Mouse (Mus musculus) lung, embryonic 15.5 days (tissue): ENCODE data around the gene Chrnb4. TPM values are rescaled to one million over a fixed set of nuclear protein-coding genes. Genes with fewer than 3 reads are reported as not detected.

ENCODE experiments used
- ATAC-seq: fragments of 200-750 bp; cut with Nextera tagmentation; 2 replicates; pipeline ENCODE4 v1.8.0; 2017; ENCODE audit warnings: moderate number of reproducible peaks, borderline replicate concordance; ENCODE audit not compliant: low FRiP score, low TSS enrichment; ENCODE audit errors: extremely low read depth
- H3K27ac ChIP-seq: fragments of 300-500 bp; sonication (generic); 2 replicates; pipeline ENCODE4 v1.5.1; 2015; ENCODE audit warnings: moderate library complexity, mild to moderate bottlenecking, inconsistent platforms
- H3K27me3 ChIP-seq: fragments of 300-500 bp; sonication (generic); 2 replicates; pipeline ENCODE4 v1.6.1; 2015; ENCODE audit warnings: inconsistent platforms
- H3K36me3 ChIP-seq: fragments of 300-500 bp; sonication (generic); 2 replicates; pipeline ENCODE4 v1.6.1; 2015; ENCODE audit warnings: inconsistent platforms
- H3K4me1 ChIP-seq: fragments of 300-500 bp; sonication (generic); 2 replicates; pipeline ENCODE4 v1.6.1; 2015; ENCODE audit warnings: inconsistent platforms
- H3K4me2 ChIP-seq: fragments of 300-500 bp; sonication (generic); 2 replicates; pipeline ENCODE4 v1.6.1; 2015; ENCODE audit warnings: inconsistent platforms, mild to moderate bottlenecking, moderate library complexity
- H3K4me3 ChIP-seq: fragments of 300-500 bp; sonication (generic); 2 replicates; pipeline ENCODE4 v1.5.1; 2015; ENCODE audit warnings: mild to moderate bottlenecking, inconsistent platforms
- H3K9ac ChIP-seq: fragments of 300-500 bp; sonication (generic); 2 replicates; pipeline ENCODE4 v1.6.1; 2015; ENCODE audit warnings: inconsistent platforms
- H3K9me3 ChIP-seq: fragments of 300-500 bp; sonication (generic); 2 replicates; pipeline ENCODE4 v1.6.1; 2016; ENCODE audit warnings: inconsistent platforms
- WGBS: fragments of 180-500 bp; shearing (Covaris S2); methylation state at CpG from one replicate; pipeline ENCODE4 v1.1.7; 2015; 5-methylcytosine and 5-hydroxymethylcytosine counted together
- polyA plus RNA-seq: library from polyadenylated mRNA; unstranded; fragments of >200 nt; fragmentation: Nextera tagmentation; extraction: Ambion mirVana; gene quantifications from 2 replicates; pipeline ENCODE4 v1.2.1, GENCODE M21; 2015

The Chrnb4 gene
- 0.14 and 0.31 TPM in 2 replicates for polyA plus RNA-seq

DNA sequence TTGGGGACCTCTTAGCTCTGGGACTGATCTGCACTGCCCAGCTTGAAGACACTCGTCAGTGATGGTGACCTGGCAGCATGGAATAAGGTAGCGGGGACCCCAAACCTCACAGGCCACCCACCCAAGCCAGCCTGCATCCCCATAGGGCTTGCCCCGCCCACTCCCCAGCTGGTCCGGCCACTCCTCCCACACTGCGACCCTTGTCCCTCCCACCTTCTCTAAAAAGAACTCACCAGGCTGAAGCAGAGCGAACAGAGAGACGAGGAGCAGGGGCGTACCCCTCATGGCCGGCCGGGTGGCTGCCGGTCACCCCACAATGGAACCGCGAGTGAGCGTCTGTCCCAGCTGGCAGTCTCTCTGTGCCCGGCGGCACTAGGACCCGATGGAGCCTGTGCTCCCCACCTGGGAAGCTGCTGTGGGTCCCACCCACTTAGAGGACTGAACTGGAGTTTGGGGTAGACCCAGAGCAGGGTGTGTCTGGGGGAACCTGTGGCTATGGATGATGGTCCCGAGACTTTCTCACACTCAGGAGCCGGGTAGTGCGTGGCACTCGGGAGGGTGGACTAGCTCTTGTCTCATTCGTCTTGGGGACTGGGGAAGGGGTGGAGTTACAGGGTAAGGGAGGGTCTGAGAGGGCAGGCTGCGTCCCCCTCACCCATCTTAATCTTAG lies at the start of gene Chrnb4:
Gene Chrnb4 (minus strand): TSS at position 569 of the 670 bp plus-strand sequence.
- H3K4me2 ChIP-seq: peak within 1 kb of the TSS; percentile 90
- no peak within 1 kb of the TSS for H3K27ac ChIP-seq
- WGBS: under 1% methylated on average over 23 of the region's 23 CpGs
- H3K4me1 ChIP-seq: no peaks in the 10 kb centered on the region
- H3K9me3 ChIP-seq: no peaks in the 10 kb centered on the region
- no peaks in the 10 kb centered on the region for H3K36me3 ChIP-seq
- no peaks in the 10 kb centered on the region for H3K27me3 ChIP-seq
- H3K9ac ChIP-seq: peak within 1 kb of the TSS; percentile 27; the same call in 1 of the 2 replicates
- peak; percentile 45 for ATAC-seq
- peak within 1 kb of the TSS; percentile 47 for H3K4me3 ChIP-seq

DNA sequence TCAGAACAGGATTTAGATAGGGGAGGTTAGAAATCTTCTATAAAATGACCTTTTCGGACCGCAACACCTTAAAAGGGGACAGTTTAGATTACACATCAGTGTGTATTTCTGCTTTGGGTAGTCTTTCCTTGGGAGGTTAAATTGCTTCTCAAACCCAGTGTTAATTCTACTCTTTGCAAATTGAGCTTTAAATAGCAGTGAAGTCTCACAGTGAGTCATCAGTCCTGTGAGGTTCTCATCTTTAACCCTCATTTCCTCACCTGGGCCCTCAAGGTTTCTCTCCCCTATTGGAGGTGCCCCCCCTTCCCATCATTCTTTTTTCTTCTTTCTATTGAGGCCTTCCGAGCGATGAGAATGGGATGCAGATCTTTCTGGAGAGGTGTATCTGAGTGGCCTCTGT lies 48.3 kb upstream of the Chrnb4 start:
- ATAC-seq: no peak
- 89% methylated on average over 4 of the region's 4 CpGs for WGBS
- no peaks in the 10 kb centered on the region for H3K4me1 ChIP-seq

DNA sequence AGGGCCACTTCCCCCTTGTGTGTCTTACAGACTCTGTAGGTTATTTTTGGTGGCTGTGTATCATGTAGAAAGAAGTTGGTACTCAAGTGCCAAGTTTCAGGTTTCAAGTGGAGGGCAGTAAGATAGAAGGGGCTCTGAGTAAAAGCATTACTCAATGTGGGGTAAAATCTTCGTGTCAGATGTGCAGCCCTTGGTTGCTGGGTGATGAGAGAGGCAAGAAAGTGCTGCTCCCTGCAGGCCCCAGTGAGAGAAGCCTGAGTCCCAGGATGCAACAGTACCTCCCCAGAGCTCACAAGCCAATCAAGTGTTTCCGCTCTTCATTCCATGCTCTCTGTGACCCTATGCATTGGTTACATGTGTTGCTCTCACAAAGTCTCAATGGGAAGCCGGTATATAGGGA lies 47.5 kb upstream of the Chrnb4 start:
- no peaks in the 10 kb centered on the region for H3K36me3 ChIP-seq
- WGBS: 57% methylated on average over 3 of the region's 3 CpGs

More for the DNA sequence above, 48.3 kb upstream of the Chrnb4 start:
- H3K4me2 ChIP-seq: no peak overlapping the region
- H3K9ac ChIP-seq: no peak overlapping the region
- H3K27me3 ChIP-seq: no peaks in the 10 kb centered on the region
- no peak overlapping the region for H3K4me3 ChIP-seq
- no peak overlapping the region for H3K27ac ChIP-seq
- no peaks in the 10 kb centered on the region for H3K9me3 ChIP-seq
- no peaks in the 10 kb centered on the region for H3K36me3 ChIP-seq

DNA sequence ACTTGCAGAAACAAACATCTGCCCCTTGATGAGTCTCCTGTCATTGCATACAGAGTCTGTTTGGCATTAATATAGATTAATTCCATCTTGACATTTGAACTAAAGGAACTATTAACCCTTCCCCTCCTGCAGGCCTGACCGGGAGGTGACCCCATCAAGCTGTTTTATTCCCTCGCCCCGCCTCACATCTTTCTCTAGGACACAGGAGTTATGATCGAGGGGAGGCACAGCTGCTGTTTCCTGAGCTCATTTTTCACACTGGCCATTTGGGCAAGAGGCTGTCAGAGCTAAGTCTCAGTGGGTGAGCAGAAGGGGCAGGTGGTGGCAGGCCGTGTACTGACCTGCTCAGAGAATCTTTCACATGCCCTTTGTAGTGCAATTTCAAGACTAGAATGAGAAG lies 41.6 kb upstream of the Chrnb4 start:
- Histone ChIP-seq H3K9ac (no peak overlapping the region), H3K4me2 (no peak overlapping the region), H3K36me3 (no peaks in the 10 kb centered on the region), H3K27me3 (no peaks in the 10 kb centered on the region), H3K9me3 (no peaks in the 10 kb centered on the region), H3K4me1 (no peaks in the 10 kb centered on the region), H3K27ac (no peak overlapping the region), H3K4me3 (no peak overlapping the region)
- 21% methylated on average over 5 of the region's 5 CpGs for WGBS
- no peak for ATAC-seq

More for the DNA sequence above, 47.5 kb upstream of the Chrnb4 start:
- no peaks in the 10 kb centered on the region for H3K4me1 ChIP-seq
- H3K27ac ChIP-seq: no peak overlapping the region
- no peak for ATAC-seq
- no peak overlapping the region for H3K4me3 ChIP-seq
- no peak overlapping the region for H3K4me2 ChIP-seq
- no peak overlapping the region for H3K9ac ChIP-seq
- no peaks in the 10 kb centered on the region for H3K9me3 ChIP-seq
- H3K27me3 ChIP-seq: no peaks in the 10 kb centered on the region

DNA sequence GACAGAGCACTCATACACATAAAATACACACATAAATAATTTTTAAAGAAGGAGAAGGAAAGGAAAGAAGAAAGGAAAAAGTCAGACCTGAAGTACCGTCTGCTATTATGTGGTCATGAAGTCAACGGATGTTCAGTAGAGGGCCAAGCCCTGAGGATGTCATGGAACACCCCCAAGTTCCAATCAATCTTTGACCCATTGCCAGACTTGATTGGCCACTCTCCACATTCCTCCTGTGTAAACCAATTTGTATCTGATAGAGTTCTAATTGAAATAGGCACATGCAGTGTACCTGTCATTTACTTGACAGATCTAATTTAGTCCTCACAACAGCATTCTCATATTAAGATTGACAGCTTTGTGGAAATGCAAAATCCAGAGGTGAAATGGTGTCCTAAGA lies 40.6 kb upstream of the Chrnb4 start:
- H3K4me3 ChIP-seq: no peak overlapping the region
- no peaks in the 10 kb centered on the region for H3K27me3 ChIP-seq
- H3K4me1 ChIP-seq: no peaks in the 10 kb centered on the region
- H3K9me3 ChIP-seq: no peaks in the 10 kb centered on the region
- no peak overlapping the region for H3K9ac ChIP-seq
- no peak overlapping the region for H3K4me2 ChIP-seq
- H3K36me3 ChIP-seq: no peaks in the 10 kb centered on the region
- H3K27ac ChIP-seq: no peak overlapping the region
- no peak for ATAC-seq
- 85% methylated on average over 2 of the region's 2 CpGs for WGBS

DNA sequence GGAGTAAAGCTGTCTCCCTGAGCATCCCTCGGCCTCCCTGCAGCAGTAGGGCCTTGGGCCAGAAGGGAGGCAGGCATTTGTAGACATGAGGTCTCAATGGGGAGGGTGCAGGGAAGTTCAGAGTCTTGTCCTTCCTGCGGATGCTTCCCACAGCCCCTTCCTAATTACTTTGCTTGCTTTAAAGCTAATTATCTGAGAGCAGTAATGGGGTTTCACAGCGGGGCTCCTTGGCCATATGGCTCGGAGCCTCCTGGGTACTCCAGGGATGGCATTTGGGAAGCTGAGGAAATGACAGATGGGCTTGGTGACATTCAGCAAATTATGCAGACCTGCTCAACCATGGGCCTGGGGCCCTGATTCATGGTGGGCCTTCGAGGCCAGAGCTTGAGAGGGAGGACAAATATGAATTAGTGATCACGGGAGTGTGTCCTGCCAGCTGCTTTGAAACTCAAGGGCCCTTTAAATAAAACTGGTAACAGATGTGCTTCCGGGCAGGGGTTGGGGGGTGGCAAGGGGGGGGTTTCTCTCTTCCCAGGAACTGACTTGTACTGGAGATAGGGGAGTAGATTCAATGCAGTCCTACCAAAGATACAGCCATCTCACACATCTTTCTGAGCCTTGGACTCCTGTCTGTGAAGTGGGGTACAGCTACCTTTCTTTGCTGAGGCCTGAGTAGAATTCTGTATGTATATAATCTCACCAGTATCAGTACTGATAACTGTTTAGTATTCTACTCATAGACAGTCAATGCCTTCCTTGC lies 34.8 kb upstream of the Chrnb4 start:
- Histone ChIP-seq H3K27ac (no peak overlapping the region), H3K4me3 (no peak overlapping the region), H3K9ac (no peak overlapping the region), H3K9me3 (no peaks in the 10 kb centered on the region), H3K4me2 (no peak overlapping the region), H3K36me3 (no peaks in the 10 kb centered on the region), H3K4me1 (no peaks in the 10 kb centered on the region), H3K27me3 (no peaks in the 10 kb centered on the region)
- no peak for ATAC-seq
- WGBS: 30% methylated on average over 7 of the region's 7 CpGs

DNA sequence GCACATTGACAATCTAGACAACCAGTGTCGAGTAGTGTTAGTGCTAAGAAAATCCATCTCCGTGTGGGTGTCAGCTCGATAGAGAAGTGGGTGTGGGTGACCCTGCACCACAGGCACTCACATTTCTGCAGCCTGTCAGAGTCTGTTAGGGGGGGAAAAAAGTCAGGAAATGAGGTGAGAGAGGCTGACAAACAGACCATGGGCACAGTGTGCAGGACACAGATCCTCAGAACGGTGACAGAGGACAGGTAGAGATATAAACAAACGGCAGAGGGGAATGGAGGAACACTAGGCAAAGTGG lies 19.3 kb upstream of the Chrnb4 start:
- no peak for ATAC-seq
- 11% methylated on average over 5 of the region's 5 CpGs for WGBS
- Histone ChIP-seq H3K4me2 (no peak overlapping the region), H3K9ac (no peak overlapping the region), H3K36me3 (no peaks in the 10 kb centered on the region), H3K27me3 (no peaks in the 10 kb centered on the region), H3K4me3 (no peak overlapping the region), H3K27ac (no peak overlapping the region), H3K4me1 (no peaks in the 10 kb centered on the region), H3K9me3 (no peaks in the 10 kb centered on the region)

DNA sequence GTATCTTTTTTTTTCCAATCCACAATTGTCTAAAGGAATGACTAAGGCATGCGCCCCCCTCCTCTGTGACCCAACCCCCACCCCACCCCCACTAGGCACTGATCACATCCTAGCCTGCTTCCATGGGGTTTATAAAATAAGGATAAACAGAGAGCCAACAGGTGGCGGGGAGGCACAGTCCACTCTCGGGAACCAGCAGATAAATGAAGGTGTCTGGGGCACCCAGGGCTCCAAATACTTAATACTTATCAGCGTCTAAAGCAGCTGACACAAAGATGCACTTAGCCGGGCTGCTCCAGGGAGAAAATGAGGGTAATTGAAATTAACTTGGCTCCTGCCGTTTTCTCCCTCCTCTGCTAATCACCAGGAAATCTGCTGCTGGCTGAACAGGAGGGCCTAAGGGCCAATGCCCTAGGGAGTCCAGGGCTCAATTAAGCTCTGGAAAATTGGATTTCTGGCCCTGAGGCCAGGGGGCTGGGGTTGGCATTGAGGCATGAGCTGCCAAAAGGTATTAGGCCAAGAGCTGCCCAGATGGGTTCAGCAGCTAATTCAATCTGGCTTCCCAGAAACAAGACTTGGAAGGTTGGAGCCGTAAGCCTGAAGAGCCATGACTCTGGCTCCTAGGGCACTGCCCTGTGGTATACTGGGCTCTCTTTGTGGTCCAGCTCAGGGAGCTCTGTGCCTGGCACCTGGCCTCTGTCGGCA lies 18.8 kb upstream of the Chrnb4 start:
- Histone ChIP-seq H3K4me3 (no peak overlapping the region), H3K4me2 (no peak overlapping the region), H3K36me3 (no peaks in the 10 kb centered on the region), H3K9ac (no peak overlapping the region), H3K27ac (no peak overlapping the region), H3K9me3 (no peaks in the 10 kb centered on the region), H3K4me1 (no peaks in the 10 kb centered on the region), H3K27me3 (no peaks in the 10 kb centered on the region)
- ATAC-seq: no peak
- WGBS: 22% methylated on average over 8 of the region's 8 CpGs

DNA sequence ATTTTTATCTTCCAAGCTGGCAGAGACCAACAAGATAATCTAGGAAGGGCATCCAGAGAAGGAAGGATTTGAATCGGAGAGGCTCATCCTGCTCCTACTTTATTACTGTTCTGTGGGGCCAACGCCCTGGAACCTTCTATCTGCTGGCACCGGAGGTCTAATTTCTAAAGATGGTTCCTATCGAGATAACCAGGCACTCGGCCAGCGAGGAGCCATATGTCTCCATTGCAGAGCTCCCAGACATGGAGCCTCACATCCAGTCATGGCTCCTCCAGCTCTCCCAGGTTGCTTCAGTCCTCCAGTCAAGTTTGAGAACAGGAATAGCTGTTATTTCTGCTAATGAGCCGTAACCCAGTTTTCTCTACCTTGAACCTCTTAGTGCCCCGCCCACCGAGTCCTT lies 16.7 kb upstream of the Chrnb4 start:
- Histone ChIP-seq H3K4me2 (no peak overlapping the region), H3K27ac (no peak overlapping the region), H3K4me3 (no peak overlapping the region), H3K36me3 (no peaks in the 10 kb centered on the region), H3K9ac (no peak overlapping the region), H3K27me3 (no peaks in the 10 kb centered on the region), H3K9me3 (no peaks in the 10 kb centered on the region), H3K4me1 (no peaks in the 10 kb centered on the region)
- no peak for ATAC-seq
- 84% methylated on average over 9 of the region's 9 CpGs for WGBS

DNA sequence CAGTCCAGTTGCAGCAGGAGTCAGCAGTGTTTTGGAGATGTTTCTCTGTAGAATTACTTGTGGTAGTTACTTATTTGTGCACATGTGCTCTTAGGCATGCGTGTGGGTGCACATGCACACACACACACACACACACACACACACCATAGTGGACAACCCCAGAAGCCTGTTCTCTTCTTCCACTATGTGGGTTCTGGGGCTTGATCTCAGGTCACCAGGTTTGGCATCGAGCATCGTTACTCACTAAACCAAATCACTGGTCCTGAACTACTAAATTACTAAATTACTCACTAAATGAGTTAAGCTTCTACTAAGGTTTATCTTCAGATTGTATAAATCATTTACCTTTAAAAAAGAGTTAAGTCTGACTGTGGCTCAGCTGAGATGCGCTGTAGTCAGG lies 9.5 kb upstream of the Chrnb4 start:
- no peaks in the 10 kb centered on the region for H3K27me3 ChIP-seq
- no peak overlapping the region for H3K4me3 ChIP-seq
- no peak overlapping the region for H3K9ac ChIP-seq
- H3K27ac ChIP-seq: no peak overlapping the region
- WGBS: 96% methylated on average over 4 of the region's 4 CpGs
- no peak overlapping the region for H3K4me2 ChIP-seq
- no peaks in the 10 kb centered on the region for H3K36me3 ChIP-seq
- H3K4me1 ChIP-seq: no peaks in the 10 kb centered on the region
- ATAC-seq: no peak
- no peaks in the 10 kb centered on the region for H3K9me3 ChIP-seq

DNA sequence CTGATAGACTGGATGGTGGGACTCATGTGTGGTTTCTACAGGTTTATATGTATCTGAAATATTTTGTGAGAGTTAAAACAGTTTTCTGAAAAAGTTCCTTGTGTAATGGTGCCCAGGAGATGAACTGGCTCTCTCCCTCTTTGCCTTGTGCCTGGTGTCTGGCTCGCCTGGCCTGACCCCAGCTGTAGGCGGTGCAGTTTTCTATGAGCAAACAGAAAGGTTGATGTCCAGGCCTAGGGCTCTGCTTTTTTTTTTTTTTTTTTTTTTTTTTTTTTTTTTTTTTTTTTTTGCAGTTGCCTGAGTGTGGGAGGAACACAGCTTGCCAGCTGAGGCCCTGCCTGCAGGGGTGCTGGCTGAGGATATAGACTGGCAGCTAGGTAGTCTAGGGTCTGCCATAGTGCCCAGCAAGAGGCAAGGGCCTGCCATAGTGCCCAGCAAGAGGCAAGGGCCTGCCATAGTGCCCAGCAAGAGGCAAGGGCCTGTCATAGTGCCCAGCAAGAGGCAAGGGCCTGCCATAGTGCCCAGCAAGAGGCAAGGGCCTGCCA lies 6.9 kb upstream of the Chrnb4 start:
- H3K36me3 ChIP-seq: no peaks in the 10 kb centered on the region
- no peak overlapping the region for H3K4me2 ChIP-seq
- no peak overlapping the region for H3K4me3 ChIP-seq
- no peak overlapping the region for H3K27ac ChIP-seq
- no peak for ATAC-seq
- H3K9ac ChIP-seq: no peak overlapping the region
- H3K9me3 ChIP-seq: no peaks in the 10 kb centered on the region
- no peaks in the 10 kb centered on the region for H3K27me3 ChIP-seq
- no peaks in the 10 kb centered on the region for H3K4me1 ChIP-seq
- 57% methylated on average over 2 of the region's 2 CpGs for WGBS

DNA sequence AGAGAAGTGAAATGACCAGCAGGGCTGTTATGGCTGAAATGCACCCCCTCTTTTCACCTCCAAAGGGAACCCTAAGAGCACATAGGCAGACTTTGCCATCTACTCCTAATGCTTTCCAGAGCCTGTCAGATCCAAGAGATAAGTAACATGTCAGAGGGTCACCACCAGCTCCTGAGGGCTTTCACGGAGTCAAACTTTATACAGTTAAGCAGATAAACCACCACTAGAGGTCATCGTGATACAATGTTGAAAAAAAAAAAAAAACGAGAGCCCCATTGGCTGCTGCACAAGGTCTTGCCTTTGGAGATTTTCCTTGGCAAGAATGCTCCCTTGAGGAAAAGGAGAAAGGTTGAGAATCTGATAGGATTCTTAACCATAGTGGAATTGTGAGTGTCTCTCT lies 1.8 kb downstream of the Chrnb4 start:
- Histone ChIP-seq H3K4me3 (no peak overlapping the region), H3K9me3 (no peaks in the 10 kb centered on the region), H3K9ac (no peak overlapping the region), H3K4me1 (no peaks in the 10 kb centered on the region), H3K27me3 (no peaks in the 10 kb centered on the region), H3K36me3 (no peaks in the 10 kb centered on the region), H3K4me2 (no peak overlapping the region), H3K27ac (no peak overlapping the region)
- 1% methylated on average over 3 of the region's 3 CpGs for whole genome bisulfite sequencing
- no peak for ATAC-seq
